Mouse (Mus musculus) cortical plate, adult 2 months (tissue): ENCODE data around the gene Plekha3. TPM values are rescaled to one million over a fixed set of nuclear protein-coding genes. Genes with fewer than 3 reads are reported as not detected.
A peak's percentile ranks its signal among the peaks of the same experiment; 100 is the strongest.

ENCODE experiments used
- H3K27ac ChIP-seq: fragments of 200-500 bp; 2 replicates; pipeline ENCODE4 v1.5.1; 2012; ENCODE audit warnings: low read length, control low read depth, inconsistent platforms; ENCODE audit not compliant: insufficient read depth
- H3K4me1 ChIP-seq: fragments of 200-500 bp; 2 replicates; pipeline ENCODE4 v1.6.1; 2011; ENCODE audit warnings: low read length; ENCODE audit not compliant: control insufficient read depth, insufficient read depth
- H3K4me3 ChIP-seq: fragments of 200-500 bp; 2 replicates; pipeline ENCODE4 v1.5.1; 2011; ENCODE audit warnings: mild to moderate bottlenecking, low read length, control low read depth; ENCODE audit not compliant: insufficient read depth
- CTCF ChIP-seq: fragments of 200-500 bp; IDR thresholded peaks from 2 replicates; pipeline ENCODE4 v1.5.1; 2011; ENCODE audit warnings: mild to moderate bottlenecking, control low read depth, low read length; ENCODE audit not compliant: insufficient read depth; ENCODE audit errors: extremely low read depth
- POLR2A ChIP-seq: fragments of 200-500 bp; IDR thresholded peaks from 2 replicates; pipeline ENCODE4 v1.6.1; 2011; ENCODE audit warnings: mild to moderate bottlenecking, low read length, control low read depth; ENCODE audit not compliant: insufficient read depth; ENCODE audit errors: extremely low read depth
- polyA plus RNA-seq: library from polyadenylated mRNA; depleted of rRNA; stranded (reverse); fragments of >200 nt; gene quantifications from 2 replicates; pipeline ENCODE4 v1.2.3, GENCODE M21; 2012; rRNA removed

Gene Plekha3
- polyA plus RNA-seq = 31.3 and 31.7 TPM in 2 replicates

- H3K4me3 ChIP-seq = peak within 1 kb of the TSS; percentile 47
- peaks cover 4% of the 10 kb centered on the region; the same call in 1 of the 2 replicates for H3K4me1 ChIP-seq
- peak; percentile 63; the same call in 1 of the 2 replicates for TF ChIP-seq POLR2A
- no peak for TF ChIP-seq CTCF
- H3K27ac ChIP-seq = peak within 1 kb of the TSS; percentile 51; the same call in 1 of the 2 replicates
Measured at GRCm38 (mm10) chr2:76674725-76675427, at the start of gene Plekha3. Plekha3 (plus strand) TSS chr2:76675281.

- TF ChIP-seq POLR2A = no peak
- TF ChIP-seq CTCF = no peak
- no peak overlapping the region for H3K4me3 ChIP-seq
- no peak overlapping the region for H3K27ac ChIP-seq
- no peaks in the 10 kb centered on the region for H3K4me1 ChIP-seq
Measured at GRCm38 (mm10) chr2:76630293-76630692, 44.8 kb upstream of the Plekha3 start.

- TF ChIP-seq CTCF (no peak), POLR2A (no peak)
- H3K4me1 ChIP-seq = no peaks in the 10 kb centered on the region
- no peak overlapping the region for H3K4me3 ChIP-seq
- H3K27ac ChIP-seq = no peak overlapping the region
Measured at GRCm38 (mm10) chr2:76631600-76631999, 43.5 kb upstream of the Plekha3 start.

- H3K4me1 ChIP-seq = no peaks in the 10 kb centered on the region
- H3K4me3 ChIP-seq = no peak overlapping the region
- TF ChIP-seq POLR2A (no peak), CTCF (no peak)
- H3K27ac ChIP-seq = no peak overlapping the region
Measured at GRCm38 (mm10) chr2:76639637-76640036, 35.4 kb upstream of the Plekha3 start.

GRCm38 (mm10) chr2:76643801-76644200 lies 31.3 kb upstream of the Plekha3 start:
- no peak for TF ChIP-seq POLR2A
- no peak for TF ChIP-seq CTCF
- Histone ChIP-seq H3K4me3 (no peak overlapping the region), H3K27ac (no peak overlapping the region), H3K4me1 (peaks cover 2% of the 10 kb centered on the region; the same call in 1 of the 2 replicates)

- Histone ChIP-seq H3K4me3 (peak overlapping the region; percentile 79), H3K27ac (no peak overlapping the region), H3K4me1 (peaks cover 2% of the 10 kb centered on the region; the same call in 1 of the 2 replicates)
- TF ChIP-seq CTCF (no peak), POLR2A (no peak)
Measured at GRCm38 (mm10) chr2:76647441-76647869, 27.6 kb upstream of the Plekha3 start.

GRCm38 (mm10) chr2:76647883-76648570 lies 27.1 kb upstream of the Plekha3 start, which contains the start of the genes Prkra and Pjvk:
Prkra (minus strand) TSS chr2:76648015.
Pjvk (plus strand) TSS chr2:76648476.
- H3K27ac ChIP-seq = no peak within 1 kb of the TSS
- H3K4me1 ChIP-seq = peaks cover 2% of the 10 kb centered on the region; the same call in 1 of the 2 replicates
- TF ChIP-seq CTCF (no peak), POLR2A (peak; percentile 79; the same call in 1 of the 2 replicates)
- H3K4me3 ChIP-seq = peak within 1 kb of the TSS; percentile 79

GRCm38 (mm10) chr2:76648666-76649141 lies 26.4 kb upstream of the Plekha3 start:
- H3K27ac ChIP-seq = no peak overlapping the region
- H3K4me3 ChIP-seq = peak overlapping the region; percentile 79
- no peak for TF ChIP-seq POLR2A
- TF ChIP-seq CTCF = no peak
- peaks cover 2% of the 10 kb centered on the region; the same call in 1 of the 2 replicates for H3K4me1 ChIP-seq

GRCm38 (mm10) chr2:76653070-76653469 lies 22.0 kb upstream of the Plekha3 start:
- TF ChIP-seq CTCF (no peak), POLR2A (no peak)
- Histone ChIP-seq H3K27ac (no peak overlapping the region), H3K4me1 (no peaks in the 10 kb centered on the region; the same call in 1 of the 2 replicates), H3K4me3 (no peak overlapping the region)
